Mouse (Mus musculus) lung, postnatal 25 days (tissue): ENCODE measurements around the gene Elmsan1.

ENCODE experiments used
- DNase-seq: peaks from one replicate; pipeline ENCODE4 v3.0.0; 2022; ENCODE audit warnings: low spot score

Elmsan1 gene

DNA sequence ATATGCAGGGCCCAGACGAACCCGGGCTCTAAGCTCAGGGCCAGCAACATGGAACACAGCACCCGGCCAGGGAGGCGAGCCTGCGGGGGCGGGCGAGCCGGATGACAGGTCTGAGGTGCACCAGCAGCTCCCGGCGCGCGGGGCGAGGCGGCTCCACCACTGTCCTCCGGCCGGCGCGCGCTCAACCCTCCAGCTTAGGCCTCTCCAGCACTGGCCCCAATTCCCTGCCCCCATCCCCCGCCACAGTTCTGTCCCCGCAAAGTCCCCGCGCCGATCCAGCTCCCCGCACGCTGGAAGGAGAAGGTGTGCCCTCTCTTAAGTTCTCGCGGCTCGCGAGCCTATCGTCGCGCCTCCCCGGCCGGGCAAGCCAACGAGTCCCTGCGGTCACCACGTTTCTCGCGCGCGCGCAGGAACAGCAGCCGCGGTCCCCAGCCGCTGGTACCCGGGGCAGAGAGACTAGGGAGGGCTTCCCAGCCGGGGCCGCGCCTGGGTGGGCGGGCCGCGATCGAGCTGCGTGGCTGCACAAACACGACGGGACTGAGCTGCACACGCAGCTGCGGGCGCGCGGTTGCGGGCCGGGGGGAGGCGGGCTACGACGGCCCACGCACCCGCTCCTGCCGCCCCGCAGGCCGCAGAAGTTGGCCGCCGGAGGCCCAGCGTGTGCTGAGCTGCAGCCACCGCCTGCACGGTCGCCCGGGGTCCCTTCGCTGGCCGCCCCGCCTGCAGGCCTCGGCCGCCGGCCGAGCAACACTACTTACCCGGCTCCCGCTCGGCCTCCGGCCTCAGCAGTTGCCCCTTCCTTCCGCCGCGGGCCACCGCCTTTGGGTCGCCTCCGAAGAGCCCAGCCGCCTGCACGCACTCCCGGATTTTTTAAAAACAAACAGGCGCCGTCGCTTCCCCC is 25.7 kb downstream of the Elmsan1 start:
- DNase-seq, result peak; percentile 64

GRCm38 (mm10) chr12:84192280-84192679 is 26.4 kb downstream of the Elmsan1 start:
- no peak for DNase-seq

- DNase-seq, result no peak
These were observed 26.9 kb downstream of the Elmsan1 start for GRCm38 (mm10) chr12:84191770-84192169.

- DNase-seq, result no peak
These were observed 27.5 kb downstream of the Elmsan1 start for GRCm38 (mm10) chr12:84191190-84191589.

DNA sequence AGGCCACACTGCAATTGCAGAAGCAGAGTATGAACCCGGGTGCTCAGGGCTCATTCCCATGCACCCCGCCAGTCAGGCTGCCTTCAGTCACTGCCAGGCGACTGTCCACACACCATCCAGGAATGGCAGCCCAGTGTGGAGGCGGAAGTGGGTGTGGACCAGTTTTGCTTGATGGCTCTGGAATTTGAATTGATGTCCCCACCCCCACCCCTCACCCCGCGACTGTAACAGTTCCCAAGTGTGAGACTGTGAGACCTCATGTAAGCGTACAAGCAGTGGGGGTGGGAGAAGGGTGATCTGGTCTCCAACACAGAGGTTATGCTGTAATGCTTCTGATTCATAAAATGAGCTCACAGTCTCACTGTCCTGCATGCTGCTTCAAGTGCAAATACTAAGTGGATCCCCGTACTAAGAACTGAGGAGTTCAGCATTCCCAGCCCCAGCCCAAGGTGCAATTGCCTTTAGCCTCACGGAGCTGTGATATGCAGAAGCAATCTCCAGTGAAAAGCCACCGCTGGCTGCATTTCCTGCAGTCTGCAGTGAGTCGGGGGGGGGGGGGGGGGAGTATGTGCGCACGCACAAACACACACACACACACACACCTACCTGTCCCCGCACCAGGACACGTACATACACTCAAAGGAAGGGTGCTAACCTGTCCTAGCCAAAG is 28.4 kb downstream of the Elmsan1 start:
- DNase-seq, result no peak

GRCm38 (mm10) chr12:84188881-84189444 is 29.7 kb downstream of the Elmsan1 start:
- no peak for DNase-seq

DNA sequence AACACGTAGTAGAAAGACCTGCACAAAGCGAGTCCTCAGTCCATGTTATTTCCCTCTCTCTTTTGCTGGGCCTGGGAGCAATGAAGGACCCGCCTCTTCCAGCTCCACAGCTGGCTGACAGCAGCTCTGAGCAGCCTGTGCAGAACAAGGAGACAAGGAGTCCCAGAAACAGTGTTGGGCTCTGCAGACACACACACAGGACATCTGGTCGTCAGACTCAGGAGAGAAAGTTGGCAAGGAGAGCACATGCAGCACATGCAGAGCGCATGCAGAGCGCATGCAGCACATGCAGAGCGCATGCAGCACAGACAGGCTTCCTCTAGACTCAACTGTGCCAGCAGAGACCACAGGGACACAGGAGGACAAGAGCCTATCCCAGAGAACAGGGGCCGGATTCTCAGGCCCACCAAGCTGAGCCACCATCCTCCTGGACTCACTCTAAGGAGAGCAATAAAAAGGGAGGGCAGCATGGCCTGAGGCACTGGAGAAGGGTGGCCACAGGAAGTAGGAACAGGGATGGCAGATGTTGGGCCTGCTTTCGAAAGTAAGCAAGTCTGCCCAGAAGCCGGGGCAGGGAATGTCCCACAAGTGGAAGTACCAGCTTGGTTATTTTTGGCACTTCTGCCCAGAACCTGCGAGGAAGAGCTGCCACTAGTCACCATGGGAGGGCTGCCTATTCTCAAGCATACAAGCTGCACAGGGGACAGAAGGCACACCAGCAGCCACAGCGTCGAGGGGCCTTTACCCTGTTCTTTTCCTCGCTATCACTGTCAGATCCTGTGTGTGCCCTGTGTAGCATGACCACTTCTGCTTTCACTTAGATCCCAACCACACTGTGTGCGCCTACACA is 30.7 kb downstream of the Elmsan1 start:
- peak; percentile 51 for DNase-seq

DNA sequence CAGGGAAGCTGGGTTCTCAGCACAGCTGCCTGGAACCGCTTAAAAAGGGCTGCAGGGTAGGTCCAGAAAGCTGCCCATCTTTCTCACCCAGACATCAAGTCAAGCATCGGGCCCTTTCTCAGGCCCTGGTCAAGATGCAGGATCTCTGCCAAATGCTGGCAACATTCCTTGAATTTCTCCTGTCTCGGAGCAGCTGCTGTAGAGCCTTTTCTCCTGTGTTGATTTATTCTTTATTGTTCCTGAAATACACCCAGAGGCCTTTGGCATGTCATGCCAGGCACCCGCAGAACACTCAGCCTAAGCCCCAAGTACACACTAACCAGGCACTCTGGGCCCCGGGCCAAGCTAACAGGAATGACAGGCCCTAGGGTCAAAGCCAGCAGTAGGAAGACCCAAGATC is 31.7 kb downstream of the Elmsan1 start:
- DNase-seq, result peak; percentile 88

- DNase-seq, result no peak
These were observed 32.1 kb downstream of the Elmsan1 start for GRCm38 (mm10) chr12:84186536-84186935.

DNA sequence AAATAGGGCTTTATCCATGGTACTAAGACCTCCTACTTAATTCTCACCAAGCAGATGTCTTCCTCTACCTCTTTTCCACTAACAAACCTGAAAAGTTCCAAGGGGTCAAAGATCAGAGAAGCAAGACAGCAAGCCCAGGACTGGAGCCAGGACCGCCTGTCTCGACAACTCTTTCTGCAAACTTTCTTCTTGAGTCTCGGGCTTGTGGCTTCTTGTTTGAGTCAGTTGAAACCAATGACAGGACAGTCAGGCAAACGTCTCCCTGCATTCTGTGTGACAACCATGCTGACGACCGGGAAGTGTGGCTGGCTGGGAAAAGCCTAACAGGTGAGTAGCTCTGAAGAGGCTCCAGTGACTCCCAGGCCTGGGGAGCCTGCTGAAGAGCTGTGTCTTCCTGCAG is 33.1 kb downstream of the Elmsan1 start:
- no peak for DNase-seq

- no peak for DNase-seq
These were observed 33.7 kb downstream of the Elmsan1 start for GRCm38 (mm10) chr12:84184979-84185378.

- no peak for DNase-seq
These were observed 36.7 kb downstream of the Elmsan1 start for GRCm38 (mm10) chr12:84181999-84182398.

DNA sequence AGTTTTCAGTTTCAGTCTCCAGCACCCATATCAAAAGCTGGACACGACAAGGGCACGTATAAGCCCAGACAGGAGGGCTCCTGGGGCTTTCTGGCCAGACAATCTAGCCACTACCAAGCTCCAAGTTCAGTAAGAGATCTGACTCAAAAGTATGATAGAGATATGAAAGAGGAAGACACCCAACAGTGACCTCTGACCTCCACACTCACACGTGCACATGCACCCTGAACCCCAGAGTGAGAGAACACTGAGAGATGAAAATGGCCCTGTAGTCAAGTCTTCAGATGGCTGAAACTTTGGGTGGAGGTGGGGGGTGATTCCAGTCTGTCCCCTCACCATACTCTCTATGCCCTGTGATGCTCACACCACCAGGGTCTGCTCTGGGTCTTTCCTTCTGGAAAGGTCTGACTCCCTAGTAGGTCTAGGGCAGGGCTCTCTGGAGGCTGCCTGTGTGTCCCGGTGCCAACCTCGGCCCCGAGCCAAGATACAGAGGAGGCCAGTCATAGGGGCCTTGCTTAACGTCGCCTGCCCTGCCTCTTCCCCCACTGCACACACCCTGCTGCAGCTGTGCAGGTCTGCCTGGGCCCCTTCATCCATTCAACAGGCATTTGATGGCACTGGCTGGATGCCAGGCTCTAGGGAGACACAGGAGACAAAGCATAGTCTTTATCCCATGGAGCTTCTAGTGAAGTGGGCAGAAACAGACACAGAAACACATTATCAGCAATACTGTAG is 37.8 kb downstream of the Elmsan1 start:
- DNase-seq, result peak; percentile 88

DNA sequence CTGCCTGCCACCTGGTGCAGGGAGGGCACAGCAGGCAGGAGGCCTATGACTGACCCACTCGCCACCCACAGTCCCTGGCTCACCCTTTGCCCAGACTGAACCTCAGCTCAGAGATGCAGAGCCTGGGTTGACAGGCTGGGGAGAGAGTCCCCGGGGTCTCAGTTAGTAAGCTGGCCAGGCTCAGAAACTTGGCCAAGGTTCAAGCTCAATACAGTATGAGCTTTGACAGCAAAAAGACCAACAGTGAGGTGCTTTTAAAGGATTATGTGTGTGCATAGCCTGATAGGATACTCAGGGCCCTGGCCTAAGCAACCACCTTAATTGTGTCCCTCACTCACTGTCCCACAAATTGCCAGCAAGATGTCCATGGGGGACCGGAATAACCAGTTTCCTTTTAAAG is 38.6 kb downstream of the Elmsan1 start:
- no peak for DNase-seq

GRCm38 (mm10) chr12:84178652-84179445 is 39.8 kb downstream of the Elmsan1 start:
- DNase-seq, result no peak

- DNase-seq, result no peak
These were observed 40.6 kb downstream of the Elmsan1 start for GRCm38 (mm10) chr12:84178052-84178451.

- no peak for DNase-seq
These were observed 41.6 kb downstream of the Elmsan1 start for GRCm38 (mm10) chr12:84176886-84177765.

DNA sequence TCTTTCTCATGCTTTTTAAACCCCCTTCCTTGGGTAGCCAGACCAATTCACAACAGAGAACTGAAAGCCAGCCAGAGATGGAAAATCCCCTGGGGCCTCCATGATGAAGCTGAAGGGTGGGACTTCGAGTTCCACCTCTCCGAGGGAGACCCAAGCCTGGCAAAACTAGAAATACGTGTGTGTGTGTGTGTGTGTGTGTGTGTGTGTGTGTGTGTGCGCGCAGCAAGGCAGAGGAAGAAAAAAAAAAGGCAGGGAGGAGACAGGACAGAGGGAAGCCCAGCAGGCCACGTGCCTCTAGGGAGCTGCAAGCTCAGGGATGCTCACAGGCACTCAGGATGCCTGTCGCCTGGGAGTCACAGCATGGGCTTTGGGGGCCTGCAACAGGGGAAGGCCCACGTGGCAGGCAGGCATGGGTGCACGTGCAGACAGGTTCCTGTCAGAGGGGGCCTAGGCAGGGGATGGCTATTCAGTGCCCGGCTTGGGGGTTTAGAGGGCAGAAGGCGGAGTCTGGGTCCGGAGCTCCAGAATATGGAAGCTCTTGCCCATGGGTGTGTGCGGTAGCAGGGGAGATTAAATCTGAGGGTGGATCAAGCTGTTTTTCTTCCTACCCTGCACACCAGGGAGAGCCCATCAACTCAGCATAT is 42.4 kb downstream of the Elmsan1 start:
- DNase-seq, result no peak

DNA sequence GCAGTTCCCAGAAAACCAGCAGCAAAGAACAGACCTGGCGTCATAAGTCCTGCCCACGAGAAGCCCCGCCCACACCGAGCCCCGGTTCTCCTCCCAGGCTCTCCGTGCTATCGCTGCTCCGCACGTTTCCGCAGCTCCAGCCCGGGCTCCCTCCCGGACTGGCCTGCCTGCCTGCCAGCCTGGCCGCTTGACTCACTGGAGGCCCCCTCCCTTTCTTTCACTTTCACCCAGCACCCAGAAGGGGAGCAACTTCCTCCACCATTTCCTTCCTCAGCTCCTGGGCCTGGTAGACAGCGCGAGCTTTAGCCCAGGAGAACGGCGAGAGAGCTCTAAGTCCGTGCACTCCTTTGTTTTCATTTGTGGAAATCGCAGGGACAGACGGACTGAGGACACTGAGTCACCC is 43.0 kb downstream of the Elmsan1 start:
- peak; percentile 95 for DNase-seq
